In the genomic region with DNA sequence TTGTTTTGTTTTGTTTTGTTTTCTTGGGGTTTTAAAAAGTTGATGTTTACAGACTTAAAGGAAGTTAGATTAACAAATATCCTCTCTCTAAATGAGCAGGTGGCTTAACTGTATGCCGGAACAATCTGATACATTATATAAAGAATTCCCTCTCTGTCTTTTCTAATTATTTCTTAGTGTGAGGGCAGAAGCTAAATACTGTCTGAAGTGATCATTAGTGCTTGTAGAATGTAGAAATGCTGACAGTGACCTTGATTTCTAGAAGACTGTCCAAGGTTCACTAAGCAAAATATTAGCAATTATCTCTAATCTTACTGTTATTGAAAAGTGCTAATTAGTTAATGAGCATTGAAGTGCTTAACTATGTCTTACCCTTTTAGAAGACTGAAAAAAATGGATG, we compare ENCODE assay signal across 32 mouse cellular contexts.
"Had no signal": no experiment of that assay in that cellular context is flagged by ENCODE, and none has a peak within 500 bp of the region (broad histone marks: within the 10 kb centered on the region; RNA-seq: fewer than 3 reads in every experiment).

No protein-coding gene starts in this region.

- H3K9ac ChIP-seq: limb, embryonic 12.5 days; limb, embryonic 13.5 days; limb, embryonic 15.5 days; liver, embryonic 12.5 days; liver, embryonic 13.5 days; liver, embryonic 14.5 days; liver, embryonic 15.5 days; liver, postnatal 0 days; lung, embryonic 14.5 days; lung, embryonic 15.5 days; midbrain, embryonic 12.5 days; midbrain, embryonic 13.5 days; midbrain, embryonic 15.5 days had no signal

- H3K27me3 ChIP-seq: limb, embryonic 12.5 days; limb, embryonic 13.5 days; limb, embryonic 15.5 days; liver, embryonic 12.5 days; liver, embryonic 13.5 days; liver, embryonic 15.5 days; lung, embryonic 15.5 days; megakaryocyte, embryonic 14.5 days; midbrain, embryonic 12.5 days; midbrain, embryonic 13.5 days; midbrain, embryonic 15.5 days had no signal

- H3K27ac ChIP-seq: left cerebral cortex, adult 2 months; limb, embryonic 10.5 days; limb, embryonic 12.5 days; limb, embryonic 13.5 days; limb, embryonic 15.5 days; liver, embryonic 12.5 days; liver, embryonic 13.5 days; liver, embryonic 14.5 days; liver, embryonic 15.5 days; lung, embryonic 15.5 days; macrophage; midbrain, embryonic 10.5 days; midbrain, embryonic 12.5 days; midbrain, embryonic 13.5 days; midbrain, embryonic 15.5 days had no signal

- H3K9me3 ChIP-seq: limb, embryonic 10.5 days; limb, embryonic 12.5 days; limb, embryonic 13.5 days; limb, embryonic 15.5 days; liver, embryonic 12.5 days; liver, embryonic 15.5 days; lung, embryonic 15.5 days; megakaryocyte, embryonic 14.5 days; midbrain, embryonic 10.5 days; midbrain, embryonic 12.5 days; midbrain, embryonic 13.5 days; midbrain, embryonic 15.5 days had no signal

- DNase-seq: left cerebral cortex, postnatal 4 days; liver; liver, embryonic 13.5 days; liver, postnatal 0 days; lung, adult 18-20 months; lung, adult 2 months; lung, embryonic 14.5 days; lung, postnatal 10 days; lung, postnatal 14 days; lung, postnatal 36 days; lung, postnatal 4 days; midbrain, embryonic 14.5 days had no signal

- H3K4me1 ChIP-seq: limb, embryonic 10.5 days; limb, embryonic 12.5 days; limb, embryonic 13.5 days; limb, embryonic 15.5 days; liver, embryonic 12.5 days; liver, embryonic 13.5 days; liver, embryonic 15.5 days; lung, embryonic 15.5 days; megakaryocyte, embryonic 14.5 days; midbrain, embryonic 10.5 days; midbrain, embryonic 12.5 days; midbrain, embryonic 13.5 days; midbrain, embryonic 15.5 days had no signal

- H3K4me2 ChIP-seq: limb, embryonic 12.5 days; limb, embryonic 13.5 days; limb, embryonic 15.5 days; liver, embryonic 11.5 days; liver, embryonic 12.5 days; liver, embryonic 13.5 days; liver, embryonic 15.5 days; lung, embryonic 14.5 days; lung, embryonic 15.5 days; midbrain, embryonic 11.5 days; midbrain, embryonic 12.5 days; midbrain, embryonic 13.5 days; midbrain, embryonic 15.5 days had no signal

- H3K4me3 ChIP-seq: left cerebral cortex, adult 2 months; limb, embryonic 10.5 days; limb, embryonic 12.5 days; limb, embryonic 13.5 days; limb, embryonic 15.5 days; liver, embryonic 12.5 days; liver, embryonic 13.5 days; liver, embryonic 15.5 days; lung, embryonic 15.5 days; megakaryocyte, embryonic 14.5 days; midbrain, embryonic 10.5 days; midbrain, embryonic 12.5 days; midbrain, embryonic 13.5 days; midbrain, embryonic 15.5 days; myocyte had no signal

- ATAC-seq: liver, embryonic 12.5 days; liver, postnatal 0 days; lung, postnatal 0 days; midbrain, embryonic 13.5 days; midbrain, embryonic 15.5 days; midbrain, embryonic 16.5 days had no signal

- H3K36me3 ChIP-seq: limb, embryonic 10.5 days; limb, embryonic 12.5 days; limb, embryonic 13.5 days; limb, embryonic 15.5 days; liver, embryonic 12.5 days; liver, embryonic 13.5 days; liver, embryonic 15.5 days; lung, embryonic 15.5 days; midbrain, embryonic 10.5 days; midbrain, embryonic 12.5 days; midbrain, embryonic 13.5 days; midbrain, embryonic 15.5 days had no signal
